In genomic region chr4:102682190-102682589, GRCm38 (mm10) we compare ENCODE assay signal across 20 mouse cellular contexts. TPM values are rescaled to one million over a fixed set of nuclear protein-coding genes. Genes with fewer than 3 reads are reported as not detected.
DNase-seq lines count a peak whose midpoint lies in the region; ATAC-seq lines count a peak whose summit lies in the region.
"Had no signal": no experiment of that assay in that cellular context is flagged by ENCODE, and none has a peak within 500 bp of the region (broad histone marks: within the 10 kb centered on the region; RNA-seq: fewer than 3 reads in every experiment).

No protein-coding gene starts in this region.

- no peaks in the 10 kb centered on the region; the same call in 1 of the 2 replicates for H3K9me3 ChIP-seq in limb, embryonic 10.5 days (replicated peaks)
- H3K9me3 ChIP-seq: forebrain, embryonic 13.5 days; heart, embryonic 15.5 days; kidney, embryonic 15.5 days; liver, embryonic 12.5 days; neural tube, embryonic 12.5 days had no signal

- H3K27me3 ChIP-seq in limb, embryonic 10.5 days (ENCODE audit: low read depth, poor library complexity, severe bottlenecking): no peaks in the 10 kb centered on the region
- H3K27me3 ChIP-seq: forebrain, embryonic 13.5 days; heart, embryonic 15.5 days; kidney, embryonic 15.5 days; liver, embryonic 12.5 days; neural tube, embryonic 12.5 days had no signal

- no peaks in the 10 kb centered on the region for H3K4me1 ChIP-seq in limb, embryonic 10.5 days
- H3K4me1 ChIP-seq: forebrain, embryonic 13.5 days; heart, embryonic 15.5 days; kidney, embryonic 15.5 days; liver, embryonic 12.5 days; neural tube, embryonic 12.5 days had no signal

- peak; percentile 6 to 17 for DNase-seq in heart, adult 18-20 months
- DNase-seq in heart, postnatal 14 days: no peak
- peak; percentile 14 for DNase-seq in B cell, adult 2 months
- DNase-seq in limb, embryonic 10.5 days (ENCODE audit: low spot score): no peak
- no peak for DNase-seq in lung, postnatal 4 days
- DNase-seq in liver: no peak
- DNase-seq: adrenal gland, postnatal 14 days; cerebellum, adult 8-10 months; gastrocnemius, adult 2 months; heart, adult 2 months; left cerebral cortex, postnatal 4 days; lung, embryonic 14.5 days; right cerebral cortex, postnatal 25 days had no signal

- H3K27ac ChIP-seq in limb, embryonic 10.5 days: no peak overlapping the region
- H3K27ac ChIP-seq: forebrain, embryonic 13.5 days; gastrocnemius, adult 2 months; heart, adult 2 months; heart, embryonic 15.5 days; kidney, embryonic 15.5 days; liver, embryonic 12.5 days; neural tube, embryonic 12.5 days had no signal

- WGBS in limb, embryonic 10.5 days: 85% methylated on average over 5 of the region's 5 CpGs

- intact Hi-C loops in heart, postnatal 14 days (cut with DNase I): no loop called here

- peak; percentile 92 for ATAC-seq in activated CD4-positive, CD25-positive, alpha-beta regulatory T cell, adult 4 months
- ATAC-seq in megakaryocyte, adult 5-6 weeks (ENCODE audit: poor library complexity, severe bottlenecking): peak; percentile 89
- ATAC-seq: forebrain, embryonic 13.5 days; liver, embryonic 12.5 days had no signal

- no peaks in the 10 kb centered on the region for H3K36me3 ChIP-seq in limb, embryonic 10.5 days
- H3K36me3 ChIP-seq: heart, embryonic 15.5 days; kidney, embryonic 15.5 days; liver, embryonic 12.5 days; neural tube, embryonic 12.5 days had no signal

- no peak overlapping the region for H3K4me3 ChIP-seq in limb, embryonic 10.5 days
- H3K4me3 ChIP-seq: forebrain, embryonic 13.5 days; gastrocnemius, adult 2 months; heart, adult 2 months; heart, embryonic 15.5 days; kidney, embryonic 15.5 days; liver, embryonic 12.5 days; neural tube, embryonic 12.5 days had no signal

RNA-seq across cellular contexts. Expression of gene Sgip1, which starts 58.9 kb away (rescaled TPM):
- 1 to 10 TPM in 1 of 2 experiments, under 1 TPM in 1; 0.65 to 1.3 TPM for total RNA-seq in heart, adult 18-20 months (2021)
- 1 to 10 TPM in 1 of 2 experiments, under 1 TPM in 1; 0.90 to 1.4 TPM for total RNA-seq in heart, postnatal 14 days (2021)
- polyA plus RNA-seq in activated CD4-positive, CD25-positive, alpha-beta regulatory T cell, adult 4 months (2017; shearing (Covaris generic)): 1 to 10 TPM in 1 of 2 experiments, under 1 TPM in 1; 0.96 to 1.4 TPM
- total RNA-seq in megakaryocyte, adult 5-6 weeks (2015): 0.85 and 2.0 TPM in 2 replicates
- 1.3 and 2.3 TPM in 2 replicates for total RNA-seq in megakaryocyte, adult 5-6 weeks (2017)
- 6.2 and 6.9 TPM in 2 replicates for polyA plus RNA-seq in limb, embryonic 10.5 days (2016; fragmentation: Nextera tagmentation; extraction: Ambion mirVana)

Comparison
In these comparisons a context has a peak if more than half of its experiments do, and no peak if none do; other contexts are left out.
1. DNase-seq: peak in heart, adult 18-20 months (2 of 2) and B cell, adult 2 months (2 of 2); none in heart, postnatal 14 days (0 of 2), limb, embryonic 10.5 days (single experiment), lung, postnatal 4 days (0 of 2) and liver (single experiment).